Mouse (Mus musculus): ENCODE measurements around the gene Mars. TPM values are rescaled to one million over a fixed set of nuclear protein-coding genes. Genes with fewer than 3 reads are reported as not detected.

Mars gene
- total RNA-seq (2017): 181 and 187 TPM in 2 replicates

DNA sequence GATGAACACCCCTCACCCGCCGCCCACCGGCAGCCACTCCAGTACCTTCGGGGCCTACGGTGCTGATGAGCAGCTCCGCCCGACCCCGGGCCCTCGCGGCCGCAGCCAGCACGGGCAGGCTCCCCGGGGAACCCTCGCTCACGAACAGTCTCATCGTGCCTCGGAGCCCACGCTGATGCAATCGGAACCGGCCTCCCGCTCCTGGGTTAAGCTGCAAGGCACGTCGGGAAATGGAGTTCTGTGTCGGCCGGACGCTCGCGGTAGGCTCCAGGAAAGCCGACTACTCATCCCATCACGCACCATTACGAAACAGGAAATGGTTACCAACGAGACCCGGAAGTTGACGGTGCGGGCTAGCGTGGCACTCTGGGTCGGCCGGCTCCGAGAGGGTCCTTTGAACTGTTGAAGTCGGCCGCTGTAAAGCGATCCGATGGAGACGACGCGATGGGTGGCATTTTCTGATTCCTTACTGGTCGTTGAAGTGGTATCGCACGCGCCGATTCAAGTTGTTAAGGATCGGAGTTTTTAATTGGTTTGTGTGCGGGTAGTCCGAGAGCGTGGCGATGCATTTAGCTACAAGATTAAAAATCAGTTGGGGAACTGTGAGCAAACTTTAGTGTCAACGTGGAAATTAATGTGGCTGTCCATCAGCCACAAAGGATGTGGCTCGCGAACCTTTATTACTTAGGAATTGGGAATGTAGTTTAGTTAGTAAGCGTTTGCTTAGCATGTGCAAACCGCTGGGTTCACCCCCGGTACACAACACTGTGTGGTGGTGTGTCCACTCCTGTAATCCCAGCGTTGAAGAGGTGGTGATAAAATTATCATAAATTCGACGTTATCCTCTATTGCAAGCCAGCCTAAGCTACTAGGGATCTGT, at the start of gene Mars:
TSS of gene Mars (minus strand) at position 311 of the 880 bp plus-strand sequence.
- ATAC-seq (replicated peaks; ENCODE audit: low read depth, poor library complexity, severe bottlenecking): peak; percentile 87

DNA sequence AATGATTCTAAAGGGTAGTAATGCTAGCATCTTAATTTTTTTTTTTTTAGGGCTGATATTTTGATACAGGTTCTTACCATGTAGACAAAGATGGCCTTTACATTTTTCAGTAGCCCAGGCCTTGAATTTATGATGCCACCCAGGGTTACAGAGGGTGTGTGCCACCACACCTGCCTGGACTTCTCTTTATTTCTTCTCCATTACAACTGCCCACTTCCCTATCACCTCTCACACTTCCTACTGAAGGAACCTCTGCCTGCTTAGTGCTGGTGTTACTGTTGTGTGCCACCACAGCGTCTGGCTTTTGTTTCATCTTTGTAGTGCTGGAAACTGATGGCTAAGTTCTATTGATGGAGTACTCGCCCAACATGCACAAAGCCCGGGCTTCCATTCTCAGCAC, 49.1 kb upstream of the Mars start:
- ATAC-seq (replicated peaks; ENCODE audit: low read depth, poor library complexity, severe bottlenecking): peak; percentile 58; the same call in 1 of the 2 replicates

DNA sequence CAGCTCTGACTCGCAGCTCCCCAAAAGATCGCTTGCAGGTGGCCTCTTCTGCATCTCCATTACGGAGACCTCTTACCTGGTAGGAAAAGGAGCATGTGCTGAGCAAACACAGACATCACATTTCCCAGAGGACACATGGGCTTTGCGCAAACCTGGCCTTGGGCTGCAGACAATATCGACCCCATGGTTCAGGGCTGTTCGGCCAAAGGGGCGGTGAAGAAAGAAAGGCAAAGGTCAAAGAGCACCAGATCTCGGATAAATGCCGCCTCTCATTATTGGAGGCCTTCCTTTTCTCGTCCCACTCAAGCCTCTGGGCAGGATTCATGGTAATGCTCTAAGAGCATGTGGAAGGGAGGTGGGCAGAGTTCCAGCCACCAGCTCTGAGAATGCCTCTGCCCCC, 43.8 kb upstream of the Mars start:
- ATAC-seq (replicated peaks; ENCODE audit: low read depth, poor library complexity, severe bottlenecking): no peak

DNA sequence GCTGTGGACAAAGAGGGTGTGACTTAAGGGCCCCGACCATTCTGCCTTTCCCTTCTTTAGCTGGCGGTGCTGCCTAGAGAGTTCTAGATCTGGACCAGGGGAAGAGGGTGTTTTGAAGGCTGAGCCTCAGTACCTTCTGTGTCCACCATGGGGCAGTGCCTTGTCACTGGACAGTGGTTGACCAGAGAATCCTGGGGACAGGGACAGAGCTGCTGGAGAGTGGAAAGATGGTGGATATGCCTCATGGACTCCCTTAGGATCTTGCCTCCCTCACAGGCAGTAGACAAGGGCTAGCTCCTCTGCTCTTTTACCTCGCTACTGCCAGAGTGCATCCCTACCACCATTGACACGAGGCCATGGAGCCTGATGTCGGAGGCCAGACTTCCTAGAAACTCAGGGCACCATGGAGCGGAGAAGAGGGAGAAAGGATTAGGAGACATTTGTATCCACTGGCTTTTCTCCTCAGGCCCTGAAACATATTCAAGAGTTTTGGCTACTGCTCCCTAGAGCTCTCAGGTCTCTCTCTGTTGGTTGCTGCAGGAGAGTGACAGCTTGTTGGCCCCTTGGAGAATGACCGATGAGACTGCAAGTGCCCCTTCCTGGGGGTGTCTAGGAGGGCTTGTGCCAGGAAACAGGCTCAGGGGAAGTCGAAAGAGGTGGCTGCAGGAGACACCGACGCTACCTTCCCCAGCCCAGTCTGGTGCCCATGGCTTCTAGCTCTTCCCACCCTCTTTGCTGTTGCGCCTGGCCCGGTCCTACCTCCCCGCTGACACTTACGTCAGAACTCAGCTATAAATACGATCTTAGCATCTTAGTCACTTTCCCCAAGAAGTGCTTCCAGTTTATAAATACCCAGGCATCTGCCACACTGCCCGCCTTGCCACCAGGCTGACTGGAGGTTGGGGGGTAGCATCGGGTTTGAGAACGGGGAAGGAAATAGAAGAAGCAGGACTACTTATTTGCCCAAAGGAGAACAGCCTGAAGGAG, 42.6 kb upstream of the Mars start, which contains the start of gene Inhbe:
TSS of gene Inhbe (minus strand) at position 503 of the 987 bp plus-strand sequence.
- peak; percentile 23 for ATAC-seq (replicated peaks; ENCODE audit: low read depth, poor library complexity, severe bottlenecking)

DNA sequence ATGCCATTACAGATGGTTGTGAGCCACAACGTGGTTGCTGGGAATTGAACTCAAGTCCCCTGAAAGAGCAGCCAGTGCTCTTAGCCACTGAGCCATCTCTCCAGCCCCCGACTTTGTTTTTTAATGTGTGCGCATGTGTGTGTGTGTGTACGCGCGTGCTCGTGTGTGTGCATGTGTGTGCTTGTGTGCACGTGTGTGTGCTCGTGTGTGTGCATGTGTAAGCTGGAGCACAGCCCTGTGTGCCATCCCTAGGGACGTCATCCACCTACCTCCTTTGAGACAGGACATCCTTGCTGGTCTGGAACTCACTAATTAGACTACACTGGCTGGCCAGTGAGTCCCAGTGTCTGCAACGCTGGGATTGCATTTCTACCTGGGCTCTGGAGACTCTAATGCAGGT, 41.2 kb upstream of the Mars start:
- ATAC-seq (replicated peaks; ENCODE audit: low read depth, poor library complexity, severe bottlenecking): no peak

DNA sequence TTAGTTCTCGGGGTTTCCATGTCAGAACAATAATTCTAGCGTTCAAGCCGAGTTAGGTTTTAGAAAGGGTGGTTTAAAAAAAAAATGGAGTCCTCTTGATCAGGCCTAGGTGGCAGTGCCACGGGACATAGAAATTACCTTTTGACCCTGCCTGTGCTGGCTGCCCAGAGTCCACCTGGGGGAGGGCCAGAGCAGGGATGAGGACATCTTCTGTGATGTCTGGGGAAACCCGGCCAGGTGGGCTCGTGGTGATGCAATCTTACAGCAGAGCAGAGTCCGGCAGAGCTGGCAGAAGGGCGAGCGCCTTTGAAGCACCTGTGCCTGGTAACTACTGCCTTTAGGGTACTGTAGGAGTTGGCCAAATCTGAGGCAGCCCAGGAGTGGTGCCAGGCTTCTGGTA, 40.6 kb upstream of the Mars start:
- no peak for ATAC-seq (replicated peaks; ENCODE audit: low read depth, poor library complexity, severe bottlenecking)

DNA sequence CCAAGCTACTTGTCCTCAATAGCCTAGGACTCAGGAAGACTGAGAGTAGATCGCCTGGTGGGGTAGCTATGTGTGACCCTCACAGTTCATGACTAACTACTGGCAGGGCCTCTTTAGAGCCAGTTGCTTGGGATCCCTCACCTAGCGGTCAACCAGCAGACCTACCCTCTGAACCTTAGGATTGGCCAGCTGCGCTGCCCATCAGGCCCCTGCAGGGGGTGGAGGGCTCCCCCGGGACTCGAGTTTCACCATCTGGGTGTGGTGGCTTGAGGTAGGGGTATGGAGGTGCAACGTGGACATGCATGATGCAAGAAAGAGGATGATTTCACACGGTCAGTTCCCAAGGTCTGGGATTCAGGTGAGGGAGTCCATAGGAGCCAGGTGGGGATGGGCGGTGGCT, 40.1 kb upstream of the Mars start:
- no peak for ATAC-seq (replicated peaks; ENCODE audit: low read depth, poor library complexity, severe bottlenecking)

DNA sequence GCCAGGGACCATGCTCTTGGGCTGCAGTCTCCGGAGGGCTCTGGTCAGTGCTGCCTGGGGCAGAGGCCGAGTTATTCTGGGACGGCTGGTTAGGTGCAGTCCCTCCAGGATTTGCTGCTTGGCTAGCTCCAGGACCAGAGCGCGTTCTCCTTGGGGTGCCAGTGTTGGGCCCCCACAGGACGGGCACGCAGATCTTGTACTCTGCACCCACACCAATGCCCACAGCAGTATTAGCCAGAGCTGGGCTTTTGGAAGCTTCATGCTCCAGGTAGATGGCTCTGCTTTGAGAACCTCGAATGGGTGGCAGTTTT, 39.7 kb upstream of the Mars start:
- no peak for ATAC-seq (replicated peaks; ENCODE audit: low read depth, poor library complexity, severe bottlenecking)

DNA sequence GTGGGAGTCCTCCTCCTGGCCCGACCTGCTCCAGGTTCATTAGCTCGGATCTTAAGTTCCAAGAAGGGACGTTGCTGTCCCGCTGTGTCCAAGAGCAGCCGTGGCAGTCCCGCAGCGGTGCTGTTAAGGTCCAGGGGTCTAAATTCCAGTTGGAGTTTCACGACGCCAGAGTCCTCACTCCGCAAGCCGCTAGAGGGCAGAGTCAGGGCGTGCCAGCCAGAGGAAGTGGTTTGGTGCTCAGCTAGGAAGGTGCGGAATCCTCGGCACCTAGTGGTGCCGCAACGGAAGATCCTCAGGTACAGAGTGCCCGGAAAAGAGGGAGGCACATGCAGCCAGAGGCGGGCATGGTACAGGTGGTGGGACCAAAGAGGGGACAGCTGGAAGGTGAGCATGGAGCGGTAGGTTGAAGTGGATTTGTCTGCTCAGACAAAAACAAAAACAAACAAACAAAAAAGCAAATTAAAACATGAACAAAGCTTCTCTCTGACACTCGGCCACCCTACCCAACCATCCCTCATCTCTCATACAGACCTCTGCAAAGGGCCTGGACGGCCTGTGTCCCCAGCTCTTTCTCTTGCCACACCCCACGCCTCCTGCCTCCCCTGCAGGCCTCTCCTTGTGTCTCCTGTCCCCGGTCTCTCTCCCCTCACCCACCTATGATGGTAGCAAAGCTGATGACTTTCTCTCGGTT, 39.2 kb upstream of the Mars start:
- ATAC-seq (replicated peaks; ENCODE audit: low read depth, poor library complexity, severe bottlenecking): peak; percentile 89

DNA sequence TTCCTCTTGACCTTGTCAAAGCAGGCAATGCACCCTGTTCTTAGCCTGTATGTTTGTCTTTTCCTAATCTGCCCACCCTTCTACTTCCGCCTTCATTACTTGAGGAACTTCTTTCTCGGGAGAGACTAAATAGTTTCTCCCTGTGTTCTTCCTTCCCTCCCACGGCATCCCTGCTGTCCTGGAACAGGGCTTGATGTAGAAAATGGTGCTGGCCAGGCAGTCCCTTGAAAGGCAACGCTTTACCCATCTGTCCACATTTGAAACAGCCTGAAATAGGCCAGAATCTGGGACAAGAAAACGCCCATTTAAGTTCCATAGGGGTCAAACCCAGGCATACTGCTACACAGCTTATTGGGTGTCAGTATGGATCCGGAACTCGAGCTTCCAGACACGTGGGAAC, 38.2 kb upstream of the Mars start:
- no peak for ATAC-seq (replicated peaks; ENCODE audit: low read depth, poor library complexity, severe bottlenecking)

DNA sequence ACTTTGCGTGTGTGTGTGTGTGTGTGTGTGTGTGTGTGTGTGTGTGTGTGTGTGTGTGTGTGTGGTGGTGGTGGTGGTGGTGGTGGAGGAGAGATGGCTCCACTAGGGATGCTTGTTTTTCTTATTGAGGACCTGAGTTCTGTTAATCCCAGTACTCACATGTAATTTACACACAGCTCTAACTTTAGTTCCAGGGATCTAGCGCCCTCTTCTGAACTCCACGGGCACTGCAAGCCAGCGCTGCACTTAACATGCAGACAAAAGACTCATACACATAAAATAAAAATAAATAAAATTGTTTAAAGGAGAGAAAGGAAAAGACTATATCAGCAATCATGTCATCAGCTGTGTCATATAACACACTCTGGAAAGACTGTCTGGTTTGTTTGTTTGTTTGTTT, 37.4 kb upstream of the Mars start:
- ATAC-seq (replicated peaks; ENCODE audit: low read depth, poor library complexity, severe bottlenecking): no peak

DNA sequence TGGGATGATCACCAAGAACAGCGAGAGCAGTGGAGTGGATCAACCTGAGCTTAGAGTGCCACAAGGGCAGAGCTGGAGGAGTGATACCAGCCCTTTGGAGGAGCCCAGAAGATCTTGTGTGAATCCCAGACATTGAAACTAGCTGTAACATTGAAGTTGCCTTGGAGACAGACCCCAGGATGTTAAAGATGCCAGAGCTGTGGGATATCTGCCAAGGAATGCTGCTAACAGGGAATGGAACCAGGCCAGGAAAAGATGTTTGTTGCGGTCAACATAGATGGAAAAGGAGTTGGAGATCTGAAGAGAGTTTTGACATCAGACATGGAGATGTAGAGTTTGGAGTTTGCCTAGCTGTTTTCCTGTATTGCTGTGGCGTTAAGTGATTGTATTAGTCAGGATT, 34.6 kb upstream of the Mars start:
- ATAC-seq (replicated peaks; ENCODE audit: low read depth, poor library complexity, severe bottlenecking): no peak

DNA sequence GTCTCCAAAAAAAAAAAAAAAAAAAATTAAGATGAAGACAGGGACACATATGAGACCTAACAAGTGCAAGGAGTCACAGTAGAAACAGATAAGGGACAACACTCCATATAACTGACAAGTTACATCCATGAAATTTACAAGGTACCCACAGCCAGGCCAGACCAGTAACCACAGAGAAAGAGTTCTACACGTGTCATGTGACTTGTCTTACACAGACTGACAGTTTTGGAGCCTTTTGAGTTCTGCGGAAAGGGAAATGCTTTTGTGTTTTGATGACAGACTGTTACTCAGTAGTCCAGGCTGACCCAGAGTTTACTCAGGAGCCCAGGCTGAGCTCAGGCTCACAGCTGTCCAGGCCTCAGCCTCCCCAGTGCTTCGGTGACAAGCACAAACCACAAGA, 31.4 kb upstream of the Mars start:
- no peak for ATAC-seq (replicated peaks; ENCODE audit: low read depth, poor library complexity, severe bottlenecking)

DNA sequence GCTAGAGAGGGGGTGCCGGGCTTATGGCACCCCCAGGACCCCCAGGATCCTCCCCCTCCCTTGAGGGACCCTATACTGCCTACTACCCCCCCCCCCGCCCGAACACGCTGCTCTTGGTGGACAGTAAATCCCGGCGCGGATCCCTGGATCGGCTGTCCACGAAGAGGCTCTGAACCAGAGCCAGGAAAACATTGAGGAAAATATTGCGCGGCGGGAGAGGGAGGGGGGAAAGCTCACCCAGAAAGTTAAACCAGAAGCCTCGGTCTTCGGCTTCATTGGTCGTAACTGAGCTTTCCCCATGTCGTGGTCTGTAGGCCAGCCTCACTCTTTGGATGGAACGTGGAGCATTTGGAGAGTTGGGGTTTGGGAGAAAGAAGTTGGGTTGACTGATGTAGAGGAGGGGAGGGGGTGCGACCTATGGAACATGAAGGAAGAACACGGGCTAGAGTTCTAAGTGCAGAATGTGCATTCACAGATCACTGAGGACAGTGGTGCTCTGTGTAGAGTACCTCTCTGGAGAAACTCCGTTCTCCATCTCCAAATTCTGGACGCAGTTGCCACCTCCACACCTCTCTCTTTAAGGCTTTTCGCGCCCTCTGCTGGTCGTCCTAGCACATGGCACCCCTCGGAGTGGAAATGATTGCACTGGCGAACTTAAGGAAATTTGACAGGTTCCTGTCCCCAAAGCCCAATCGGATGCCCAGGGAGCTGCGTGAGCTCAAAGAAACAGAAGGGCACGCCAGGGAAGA, 30.5 kb upstream of the Mars start, which contains the start of gene Gli1:
TSS of gene Gli1 (minus strand) at position 84 of the 749 bp plus-strand sequence.
- ATAC-seq (replicated peaks; ENCODE audit: low read depth, poor library complexity, severe bottlenecking): peak; percentile 67

DNA sequence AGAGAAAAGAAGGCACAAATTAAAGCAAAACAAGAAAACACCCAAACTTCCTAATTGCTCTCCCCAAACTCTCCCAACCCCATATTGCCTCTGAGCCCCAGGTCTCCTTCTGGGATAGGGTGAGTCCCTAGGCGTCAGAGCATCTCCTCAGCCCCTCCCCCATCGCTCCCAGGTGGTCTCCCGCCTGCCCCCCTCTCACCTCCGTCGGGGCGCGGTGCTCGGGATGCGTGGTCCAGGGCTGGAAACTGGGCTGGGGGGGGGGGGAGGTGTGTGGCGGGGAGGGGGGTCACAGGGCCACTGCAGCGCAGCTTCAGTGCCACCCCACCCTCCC, 29.7 kb upstream of the Mars start:
- no peak for ATAC-seq (replicated peaks; ENCODE audit: low read depth, poor library complexity, severe bottlenecking)

DNA sequence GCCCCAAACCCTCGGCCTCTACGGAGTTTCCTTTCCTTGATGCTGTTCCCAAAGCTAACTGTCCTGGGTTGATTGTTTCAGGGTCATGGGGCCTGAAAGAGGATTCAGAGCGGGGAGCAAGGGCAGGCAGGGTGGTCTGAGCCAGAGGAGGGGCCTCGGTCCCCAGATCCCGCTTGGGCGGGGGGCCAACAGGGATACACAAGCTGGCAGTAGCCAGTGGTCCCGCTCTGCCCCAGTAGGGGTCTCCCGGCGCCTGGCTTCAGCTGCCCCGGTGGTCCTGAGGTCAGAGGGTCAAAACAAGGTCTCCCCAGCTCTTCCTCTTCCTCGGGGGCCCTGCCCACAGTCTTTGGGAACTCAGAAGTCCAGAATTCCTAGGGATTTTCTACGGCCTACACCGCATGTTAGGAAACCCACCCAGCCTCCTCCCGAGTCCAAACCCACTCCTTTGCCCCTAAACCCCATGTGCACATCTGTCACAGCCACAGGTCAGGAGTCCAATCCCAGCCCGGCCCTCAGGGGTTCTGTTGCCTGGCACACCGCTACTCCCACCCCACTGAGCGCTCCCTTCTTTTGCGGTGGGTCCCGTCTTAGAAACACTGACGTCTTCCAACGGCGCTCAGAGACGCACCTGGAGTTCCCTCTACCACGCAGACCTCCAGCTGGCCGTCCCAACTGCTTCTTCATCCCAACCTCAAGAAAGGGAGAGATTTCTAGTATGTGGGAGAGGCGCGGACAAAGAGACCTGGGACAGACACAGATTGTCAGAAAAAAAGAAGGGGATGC, 29.2 kb upstream of the Mars start:
- ATAC-seq (replicated peaks; ENCODE audit: low read depth, poor library complexity, severe bottlenecking): no peak

DNA sequence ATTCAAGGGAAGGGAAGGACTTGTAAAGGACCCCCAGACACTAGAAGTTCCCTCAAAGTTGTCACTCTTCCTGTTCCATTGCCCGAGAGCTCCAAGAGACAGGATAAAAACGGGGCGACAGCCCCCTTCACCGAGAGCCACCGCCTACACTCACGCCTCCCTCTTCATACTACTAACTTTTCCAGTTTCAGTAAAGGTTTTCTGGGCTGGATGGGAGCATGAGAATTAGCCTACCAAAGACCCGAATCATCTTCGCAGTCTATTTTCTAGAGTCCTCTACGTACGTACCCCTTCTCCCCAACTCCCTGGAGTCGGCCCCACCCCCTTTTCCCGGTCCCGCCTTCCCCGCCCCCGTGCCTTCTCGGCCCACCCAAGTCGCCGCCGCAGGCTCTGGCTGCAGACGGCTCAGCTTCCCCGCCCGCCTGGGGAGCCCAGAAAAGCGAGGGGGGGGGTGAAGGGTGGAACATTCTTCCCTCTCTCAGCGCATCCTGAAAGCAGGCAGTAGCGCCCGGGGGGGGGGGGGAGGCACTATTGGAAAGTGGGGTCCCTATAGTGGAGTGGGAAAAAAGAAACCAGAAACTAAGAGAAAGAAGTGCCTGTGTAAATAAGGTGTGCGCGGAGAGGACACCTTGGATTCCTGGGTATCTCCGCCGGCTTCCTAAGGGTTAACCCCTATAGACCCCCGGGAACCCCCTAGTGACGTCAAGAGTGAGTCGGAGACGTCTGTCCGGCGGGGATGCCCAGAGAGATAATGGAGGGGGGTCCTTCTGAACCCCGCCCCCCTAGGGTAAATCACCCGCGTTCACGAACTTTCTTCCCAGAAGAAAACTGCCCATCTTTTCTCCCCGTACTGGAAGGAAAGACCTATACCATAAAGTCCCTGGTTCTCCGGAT, 28.3 kb upstream of the Mars start:
- 0 out of 2 replicates have a peak, but pooled peaks have one; percentile 5 for ATAC-seq (replicated peaks; ENCODE audit: low read depth, poor library complexity, severe bottlenecking)

Data from common myeloid progenitor, adult 5-6 weeks (primary cell).